Mouse (Mus musculus): Measurements from ENCODE around the gene Dlgap1. TPM values are rescaled to one million over a fixed set of nuclear protein-coding genes. Genes with fewer than 3 reads are reported as not detected.

The Dlgap1 gene
- polyA plus RNA-seq, 2 experiments = 4.6 to 4.7 TPM

DNA sequence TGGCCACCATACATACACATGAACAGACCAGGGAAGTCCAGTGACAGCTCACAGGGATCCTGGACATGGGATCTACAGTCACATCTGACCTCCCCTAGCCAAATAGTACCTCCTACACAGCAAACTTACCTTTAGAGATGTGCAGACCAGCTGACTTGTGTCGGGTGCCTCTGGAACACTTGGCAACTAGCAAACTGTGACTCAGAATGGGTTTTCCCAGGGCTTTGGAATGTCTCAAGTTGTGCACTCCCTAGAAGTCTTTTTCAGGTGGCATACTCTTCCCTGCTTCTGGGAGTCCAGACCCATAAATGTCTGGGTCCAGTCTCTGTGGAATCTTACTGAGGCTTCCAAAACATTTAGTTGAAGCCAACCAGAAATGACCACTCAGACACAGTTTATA, 772.8 kb downstream of the Dlgap1 start:
- Histone ChIP-seq H3K9me3 (ENCODE audit: control insufficient read depth, low read length) (no peaks in the 10 kb centered on the region), H3K36me3 (ENCODE audit: control insufficient read depth, insufficient read depth, low read length) (no peaks in the 10 kb centered on the region), H3K27ac (replicated peaks; ENCODE audit: low read depth, low read length) (no peak overlapping the region), H3K9ac (ENCODE audit: low read depth, low read length, severe bottlenecking) (no peak overlapping the region), H3K4me3 (replicated peaks; ENCODE audit: low read length) (no peak overlapping the region), H3K4me2 (replicated peaks; ENCODE audit: low read depth, low read length, severe bottlenecking) (no peak overlapping the region), H3K27me3 (ENCODE audit: control insufficient read depth, insufficient read depth, low read length) (no peaks in the 10 kb centered on the region), H3K4me1 (ENCODE audit: control insufficient read depth, insufficient read depth, low read length) (peaks cover 13% of the 10 kb centered on the region)
- no peak for DNase-seq (ENCODE audit: low spot score)
- WGBS = 85% methylated on average over 1 of the region's 1 CpGs
- no peak for ATAC-seq (ENCODE audit: low FRiP score, low read depth)
- no peak for TF ChIP-seq POLR2A (IDR thresholded peaks at IDR 0.05; ENCODE audit: borderline replicate concordance, extremely low read depth, insufficient read depth, insufficient read length)

DNA sequence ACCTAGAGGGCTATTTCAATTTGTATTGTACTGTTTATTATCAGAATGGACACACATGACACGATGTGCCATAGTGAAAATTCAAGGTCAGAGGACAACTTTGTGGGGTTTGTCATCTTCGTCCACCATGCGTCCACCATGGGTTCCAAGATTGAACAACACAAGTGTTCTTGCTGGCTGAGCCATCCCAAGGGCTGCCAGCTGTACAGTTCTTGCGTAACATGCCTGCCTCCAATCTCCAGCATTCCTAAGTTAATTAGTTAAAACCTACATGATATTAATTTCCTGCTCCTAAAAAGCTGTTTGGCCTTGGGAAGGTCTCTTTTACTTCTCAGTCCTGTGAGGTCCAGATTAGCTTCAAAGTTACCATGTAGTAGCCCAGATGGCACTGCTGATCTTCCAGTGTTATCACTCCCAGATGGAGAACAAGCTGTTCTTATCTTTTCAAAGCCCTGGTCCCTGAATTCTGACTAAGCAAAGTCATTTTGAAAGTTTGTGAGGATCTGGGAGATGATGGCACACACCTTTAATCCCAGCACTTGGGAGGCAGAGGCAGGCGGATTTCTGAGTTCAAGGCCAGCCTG, 775.8 kb downstream of the Dlgap1 start:
- no peak overlapping the region for H3K4me3 ChIP-seq (replicated peaks; ENCODE audit: low read length)
- no peak overlapping the region for H3K9ac ChIP-seq (ENCODE audit: low read depth, low read length, severe bottlenecking)
- ATAC-seq (ENCODE audit: low FRiP score, low read depth) = no peak
- no peak for DNase-seq (ENCODE audit: low spot score)
- no peak overlapping the region for H3K27ac ChIP-seq (replicated peaks; ENCODE audit: low read depth, low read length)
- H3K4me2 ChIP-seq (replicated peaks; ENCODE audit: low read depth, low read length, severe bottlenecking) = no peak overlapping the region
- H3K9me3 ChIP-seq (ENCODE audit: control insufficient read depth, low read length) = no peaks in the 10 kb centered on the region
- peaks cover 14% of the 10 kb centered on the region for H3K4me1 ChIP-seq (ENCODE audit: control insufficient read depth, insufficient read depth, low read length)
- no peaks in the 10 kb centered on the region for H3K36me3 ChIP-seq (ENCODE audit: control insufficient read depth, insufficient read depth, low read length)
- WGBS = 91% methylated on average over 5 of the region's 5 CpGs
- no peak for TF ChIP-seq POLR2A (IDR thresholded peaks at IDR 0.05; ENCODE audit: borderline replicate concordance, extremely low read depth, insufficient read depth, insufficient read length)
- no peaks in the 10 kb centered on the region for H3K27me3 ChIP-seq (ENCODE audit: control insufficient read depth, insufficient read depth, low read length)

DNA sequence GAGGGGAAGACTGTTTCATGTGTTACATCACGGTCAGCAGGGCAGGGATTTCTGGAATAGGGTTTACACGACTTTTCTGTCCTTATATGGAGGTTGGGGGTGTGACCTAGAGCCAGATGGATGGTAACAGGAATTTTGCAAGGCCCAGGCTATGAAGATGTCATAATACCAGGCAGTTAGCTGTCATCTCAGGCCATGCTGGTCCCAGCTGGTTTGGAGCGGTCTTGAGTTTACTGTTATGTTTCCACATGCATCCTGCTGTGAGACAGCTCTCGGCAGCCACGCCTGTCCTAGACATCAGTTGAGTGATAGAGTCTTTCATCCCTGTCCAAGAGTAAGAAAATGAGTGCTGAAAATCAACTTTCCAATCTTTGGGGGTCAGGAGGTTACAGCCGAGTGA, 776.5 kb downstream of the Dlgap1 start:
- 77% methylated on average over 6 of the region's 6 CpGs for WGBS
- H3K27me3 ChIP-seq (ENCODE audit: control insufficient read depth, insufficient read depth, low read length) = no peaks in the 10 kb centered on the region
- no peak for TF ChIP-seq POLR2A (IDR thresholded peaks at IDR 0.05; ENCODE audit: borderline replicate concordance, extremely low read depth, insufficient read depth, insufficient read length)

DNA sequence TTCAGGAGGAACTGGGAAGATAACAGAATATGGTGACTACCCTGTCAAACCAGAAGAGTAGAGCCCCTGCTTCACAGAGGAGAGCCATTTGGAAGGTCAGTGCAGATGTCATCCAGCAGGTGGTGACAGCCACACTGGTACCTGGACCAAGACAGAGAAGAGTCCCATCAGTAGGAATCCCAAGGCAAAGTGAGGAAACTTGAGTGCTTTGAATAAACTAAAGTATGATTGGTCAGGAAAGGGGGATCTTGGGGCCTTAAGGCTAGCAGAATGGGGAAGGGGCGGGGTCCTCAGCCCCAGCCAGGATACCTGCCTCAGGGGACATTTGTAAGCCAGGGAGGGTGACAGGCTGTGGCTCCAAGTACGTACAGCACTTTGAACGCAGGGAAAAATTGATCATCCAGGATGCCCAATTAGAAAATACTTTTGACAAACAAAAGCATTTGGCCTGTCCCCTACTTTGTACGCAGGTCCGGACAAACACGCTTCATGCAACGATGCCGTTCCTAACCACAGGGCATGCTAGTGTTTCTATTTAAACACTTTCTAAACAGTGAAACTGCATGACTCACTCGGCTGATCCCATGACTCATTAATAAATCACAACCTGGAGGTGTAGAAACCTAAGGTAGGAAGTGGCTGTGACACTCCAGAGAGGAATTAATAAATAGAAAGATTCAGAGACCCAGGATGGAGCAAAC, 777.7 kb downstream of the Dlgap1 start:
- no peak for TF ChIP-seq POLR2A (IDR thresholded peaks at IDR 0.05; ENCODE audit: borderline replicate concordance, extremely low read depth, insufficient read depth, insufficient read length)
- no peak for DNase-seq (ENCODE audit: low spot score)
- H3K9ac ChIP-seq (ENCODE audit: low read depth, low read length, severe bottlenecking) = no peak overlapping the region
- H3K36me3 ChIP-seq (ENCODE audit: control insufficient read depth, insufficient read depth, low read length) = no peaks in the 10 kb centered on the region
- no peak overlapping the region for H3K4me2 ChIP-seq (replicated peaks; ENCODE audit: low read depth, low read length, severe bottlenecking)
- no peak for ATAC-seq (ENCODE audit: low FRiP score, low read depth)
- no peaks in the 10 kb centered on the region for H3K27me3 ChIP-seq (ENCODE audit: control insufficient read depth, insufficient read depth, low read length)
- 52% methylated on average over 9 of the region's 9 CpGs for WGBS
- H3K4me1 ChIP-seq (ENCODE audit: control insufficient read depth, insufficient read depth, low read length) = peaks cover 24% of the 10 kb centered on the region
- H3K4me3 ChIP-seq (replicated peaks; ENCODE audit: low read length) = no peak overlapping the region
- no peaks in the 10 kb centered on the region for H3K9me3 ChIP-seq (ENCODE audit: control insufficient read depth, low read length)
- no peak overlapping the region for H3K27ac ChIP-seq (replicated peaks; ENCODE audit: low read depth, low read length)

More for the DNA sequence above, 776.5 kb downstream of the Dlgap1 start:
- Histone ChIP-seq H3K36me3 (ENCODE audit: control insufficient read depth, insufficient read depth, low read length) (no peaks in the 10 kb centered on the region), H3K27ac (replicated peaks; ENCODE audit: low read depth, low read length) (no peak overlapping the region), H3K9me3 (ENCODE audit: control insufficient read depth, low read length) (no peaks in the 10 kb centered on the region), H3K4me2 (replicated peaks; ENCODE audit: low read depth, low read length, severe bottlenecking) (no peak overlapping the region), H3K4me1 (ENCODE audit: control insufficient read depth, insufficient read depth, low read length) (peaks cover 14% of the 10 kb centered on the region), H3K9ac (ENCODE audit: low read depth, low read length, severe bottlenecking) (no peak overlapping the region), H3K4me3 (replicated peaks; ENCODE audit: low read length) (no peak overlapping the region)
- DNase-seq (ENCODE audit: low spot score) = no peak
- ATAC-seq (ENCODE audit: low FRiP score, low read depth) = no peak

DNA sequence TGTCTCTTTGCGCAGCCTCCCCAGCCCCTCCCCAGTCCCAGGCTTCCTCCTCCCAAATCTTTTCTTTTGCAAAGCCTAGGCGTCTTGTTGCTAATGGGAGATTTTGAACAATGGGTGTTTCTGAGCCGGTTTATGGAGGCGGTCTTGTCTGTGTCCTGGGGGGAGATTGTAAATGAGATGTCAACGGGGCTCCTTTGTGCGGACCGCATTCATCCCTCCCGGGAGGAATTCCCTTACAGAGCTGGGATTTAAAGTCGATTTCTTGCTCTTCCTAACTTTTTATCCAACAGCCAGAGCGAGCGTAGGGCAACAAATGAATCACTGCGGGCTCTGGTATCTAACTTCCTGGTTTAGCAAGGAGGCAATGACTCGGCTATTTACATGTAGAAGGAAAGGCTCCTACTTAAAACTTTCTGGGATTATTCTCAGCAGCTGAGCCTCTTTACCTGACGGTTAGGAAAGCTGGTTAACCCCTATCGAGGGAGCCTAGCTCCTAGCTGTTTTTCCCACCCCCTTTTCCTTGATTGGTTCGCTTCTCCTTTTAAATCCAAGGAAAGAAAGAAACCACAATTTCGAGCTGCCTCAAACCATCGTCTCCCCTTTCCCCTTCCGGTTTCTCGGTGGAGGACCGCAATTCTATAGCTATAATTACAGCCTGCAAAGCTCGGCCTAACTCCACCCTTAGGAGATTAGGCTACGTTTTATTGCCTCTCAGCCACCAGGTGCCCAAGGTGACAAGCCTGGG, 779.0 kb downstream of the Dlgap1 start:
- H3K9ac ChIP-seq (ENCODE audit: low read depth, low read length, severe bottlenecking) = peak overlapping the region; percentile 55
- H3K4me1 ChIP-seq (ENCODE audit: control insufficient read depth, insufficient read depth, low read length) = peaks cover 24% of the 10 kb centered on the region
- peak overlapping the region; percentile 77; the same call in 1 of the 2 replicates for H3K27ac ChIP-seq (replicated peaks; ENCODE audit: low read depth, low read length)
- H3K36me3 ChIP-seq (ENCODE audit: control insufficient read depth, insufficient read depth, low read length) = no peaks in the 10 kb centered on the region
- WGBS = 2% methylated on average over 23 of the region's 23 CpGs
- peak overlapping the region; percentile 58 for H3K4me2 ChIP-seq (replicated peaks; ENCODE audit: low read depth, low read length, severe bottlenecking)
- peak; percentile 66 for DNase-seq (ENCODE audit: low spot score)
- no peaks in the 10 kb centered on the region for H3K9me3 ChIP-seq (ENCODE audit: control insufficient read depth, low read length)
- H3K27me3 ChIP-seq (ENCODE audit: control insufficient read depth, insufficient read depth, low read length) = no peaks in the 10 kb centered on the region
- TF ChIP-seq POLR2A (IDR thresholded peaks at IDR 0.05; ENCODE audit: borderline replicate concordance, extremely low read depth, insufficient read depth, insufficient read length) = no peak
- H3K4me3 ChIP-seq (replicated peaks; ENCODE audit: low read length) = peak overlapping the region; percentile 31
- peak; percentile 34; the same call in 1 of the 2 replicates for ATAC-seq (ENCODE audit: low FRiP score, low read depth)
